Mouse (Mus musculus) E14TG2a.4 (cell line): Measurements from ENCODE around the gene Cdc42ep5.
"Not testable (repeated sequence)": the region's sequence is repeated elsewhere in the genome, so short reads cannot be mapped to it uniquely, and the experiment has no call there.

Source experiments
- H3K27me3 ChIP-seq: 2 replicates; pipeline ENCODE4 v1.6.1; 2014; ENCODE audit warnings: low read length, control low read depth; ENCODE audit not compliant: insufficient read depth
- H3K36me3 ChIP-seq: 2 replicates; pipeline ENCODE4 v1.6.1; 2014; ENCODE audit warnings: low read length, control low read depth; ENCODE audit not compliant: insufficient read depth
- H3K4me1 ChIP-seq: replicated peaks from 2 replicates; pipeline ENCODE4 v1.6.1; 2014; ENCODE audit warnings: low read depth, low read length, control low read depth
- H3K4me3 ChIP-seq: replicated peaks from 2 replicates; pipeline ENCODE4 v1.5.1; 2014; ENCODE audit warnings: mild to moderate bottlenecking, low read length
- H3K9me3 ChIP-seq: 2 replicates; pipeline ENCODE4 v1.6.1; 2014; ENCODE audit warnings: low read length, control low read depth
- CTCF ChIP-seq: conservative IDR thresholded peaks from 2 replicates; pipeline ENCODE4 v1.5.1; 2014; ENCODE audit warnings: low read length
- NANOG ChIP-seq: IDR thresholded peaks from 2 replicates; pipeline ENCODE4 v1.6.1; 2014; ENCODE audit warnings: borderline replicate concordance, low read length, mixed read lengths
- POU5F1 ChIP-seq: IDR thresholded peaks from 2 replicates; pipeline ENCODE4 v1.6.1; 2014; ENCODE audit warnings: low read length, borderline replicate concordance

Cdc42ep5 gene

GRCm38 (mm10) chr7:4163571-4164072 is 1.0 kb downstream of the Cdc42ep5 start:
- Histone ChIP-seq H3K36me3 (no peaks in the 10 kb centered on the region), H3K4me3 (peak overlapping the region; percentile 81), H3K27me3 (no peaks in the 10 kb centered on the region), H3K4me1 (peaks cover 38% of the 10 kb centered on the region), H3K9me3 (no peaks in the 10 kb centered on the region)
- TF ChIP-seq POU5F1, result no peak
- no peak for TF ChIP-seq NANOG
- TF ChIP-seq CTCF, result no peak

GRCm38 (mm10) chr7:4161596-4161995 is 3.1 kb downstream of the Cdc42ep5 start:
- not testable (repeated sequence) for H3K4me3 ChIP-seq, H3K36me3 ChIP-seq, H3K9me3 ChIP-seq, H3K27me3 ChIP-seq
- H3K4me1 ChIP-seq, result peaks cover 55% of the 10 kb centered on the region

- Histone ChIP-seq H3K36me3 (no peaks in the 10 kb centered on the region), H3K4me3 (peak overlapping the region; percentile 48)
Observed at GRCm38 (mm10) chr7:4154976-4155375, 9.7 kb downstream of the Cdc42ep5 start.

GRCm38 (mm10) chr7:4154356-4154755 is 10.3 kb downstream of the Cdc42ep5 start:
- H3K4me1 ChIP-seq, result peaks cover 86% of the 10 kb centered on the region
- TF ChIP-seq CTCF, result no peak
- peak; percentile 31; the same call in 1 of the 2 replicates for TF ChIP-seq POU5F1
- TF ChIP-seq NANOG, result peak; percentile 52; the same call in 1 of the 2 replicates
- no peak overlapping the region for H3K4me3 ChIP-seq
- H3K36me3 ChIP-seq, result no peaks in the 10 kb centered on the region
- no peaks in the 10 kb centered on the region for H3K9me3 ChIP-seq
- H3K27me3 ChIP-seq, result peaks cover 3% of the 10 kb centered on the region; the same call in 1 of the 2 replicates

More at GRCm38 (mm10) chr7:4154976-4155375, 9.7 kb downstream of the Cdc42ep5 start:
- peak; percentile 86 for TF ChIP-seq NANOG
- no peak for TF ChIP-seq CTCF
- no peak for TF ChIP-seq POU5F1
- Histone ChIP-seq H3K9me3 (no peaks in the 10 kb centered on the region), H3K27me3 (peaks cover 3% of the 10 kb centered on the region; the same call in 1 of the 2 replicates), H3K4me1 (peaks cover 84% of the 10 kb centered on the region)

GRCm38 (mm10) chr7:4151241-4151640 is 13.4 kb downstream of the Cdc42ep5 start:
- Histone ChIP-seq H3K4me1 (peaks cover 91% of the 10 kb centered on the region), H3K4me3 (peak overlapping the region; percentile 86), H3K36me3 (peaks cover 24% of the 10 kb centered on the region), H3K27me3 (peaks cover 3% of the 10 kb centered on the region; the same call in 1 of the 2 replicates), H3K9me3 (no peaks in the 10 kb centered on the region)
- TF ChIP-seq NANOG, result no peak
- TF ChIP-seq CTCF, result no peak
- no peak for TF ChIP-seq POU5F1

- peaks cover 3% of the 10 kb centered on the region; the same call in 1 of the 2 replicates for H3K27me3 ChIP-seq
- peak overlapping the region; percentile 86 for H3K4me3 ChIP-seq
- peaks cover 29% of the 10 kb centered on the region for H3K36me3 ChIP-seq
- peaks cover 91% of the 10 kb centered on the region for H3K4me1 ChIP-seq
- TF ChIP-seq CTCF, result no peak
- no peak for TF ChIP-seq NANOG
- H3K9me3 ChIP-seq, result no peaks in the 10 kb centered on the region
Observed at GRCm38 (mm10) chr7:4150811-4151221, 13.8 kb downstream of the Cdc42ep5 start.

GRCm38 (mm10) chr7:4150059-4150541 is 14.6 kb downstream of the Cdc42ep5 start, which contains the start of gene Leng9:
Gene Leng9 (minus strand): TSS chr7:4150374.
- Histone ChIP-seq H3K36me3 (peaks cover 36% of the 10 kb centered on the region), H3K4me1 (peaks cover 91% of the 10 kb centered on the region), H3K4me3 (peak within 1 kb of the TSS; percentile 86), H3K9me3 (no peaks in the 10 kb centered on the region), H3K27me3 (peaks cover 3% of the 10 kb centered on the region; the same call in 1 of the 2 replicates)
- TF ChIP-seq NANOG (no peak), POU5F1 (no peak), CTCF (no peak)

GRCm38 (mm10) chr7:4149209-4150054 is 15.2 kb downstream of the Cdc42ep5 start:
- peaks cover 3% of the 10 kb centered on the region; the same call in 1 of the 2 replicates for H3K27me3 ChIP-seq

More at GRCm38 (mm10) chr7:4149209-4150054, 15.2 kb downstream of the Cdc42ep5 start:
- Histone ChIP-seq H3K36me3 (peaks cover 43% of the 10 kb centered on the region), H3K4me1 (peaks cover 91% of the 10 kb centered on the region), H3K4me3 (peak overlapping the region; percentile 86), H3K9me3 (no peaks in the 10 kb centered on the region)
- TF ChIP-seq CTCF (no peak), NANOG (no peak), POU5F1 (no peak)
